Comparison of ENCODE assay signal across 22 mouse cellular contexts in genomic region chr15:3429001-3429400, GRCm38 (mm10).
DNase-seq lines count a peak whose midpoint lies in the region; ATAC-seq and TF ChIP-seq lines count a peak whose summit lies in the region.
"Had no signal": no experiment of that assay in that cellular context is flagged by ENCODE, and none has a peak within 500 bp of the region (broad histone marks: within the 10 kb centered on the region; RNA-seq: fewer than 3 reads in every experiment).

No protein-coding gene starts in this region.

- peaks cover 2% of the 10 kb centered on the region; the same call in 1 of the 2 replicates for H3K79me2 ChIP-seq in liver, adult 2 months (ENCODE audit: control insufficient read depth, insufficient read depth, low read length)

- no peak for TF ChIP-seq POLR2A in liver, adult 2 months (IDR thresholded peaks at IDR 0.05; ENCODE audit: extremely low read depth, insufficient read depth, low read length)

- no peak overlapping the region for H3K4me2 ChIP-seq in forebrain, postnatal 0 days (ENCODE audit: low read depth)
- H3K4me2 ChIP-seq: embryonic facial prominence, embryonic 15.5 days; forebrain, embryonic 15.5 days; hindbrain, embryonic 13.5 days; intestine, embryonic 15.5 days; liver, embryonic 11.5 days had no signal

- WGBS in liver, adult 2 months, result 75% methylated on average over 5 of the region's 5 CpGs
- WGBS in forebrain, postnatal 0 days, result 78% methylated on average over 5 of the region's 5 CpGs

- no peak overlapping the region for H3K4me3 ChIP-seq in liver, adult 2 months (ENCODE audit: insufficient read depth, low read depth, low read length)
- no peak overlapping the region for H3K4me3 ChIP-seq in forebrain, postnatal 0 days (ENCODE audit: low read depth, low read length)
- H3K4me3 ChIP-seq: embryonic facial prominence, embryonic 15.5 days; forebrain, embryonic 15.5 days; heart, adult 2 months; hindbrain, embryonic 13.5 days; intestine, embryonic 15.5 days; layer of hippocampus, adult 2 months; limb, embryonic 10.5 days had no signal

- peak; percentile 42 to 56 for DNase-seq in cerebellum, postnatal 14 days
- peak; percentile 54 for DNase-seq in kidney, adult 9 months
- DNase-seq in kidney, adult 11 months, result no peak
- DNase-seq in liver, adult 2 months (ENCODE audit: extremely low read depth, low read depth, low spot score), result peak; percentile 60
- no peak for DNase-seq in liver
- no peak for DNase-seq in forebrain, postnatal 0 days
- DNase-seq: gastrocnemius, postnatal 25 days; heart, adult 2 months; kidney, postnatal 14 days; liver, postnatal 0 days; thymus, adult 18-20 months; thymus, postnatal 36 days had no signal

- H3K27me3 ChIP-seq in liver, adult 2 months (ENCODE audit: control insufficient read depth, insufficient read depth, low read length), result no peaks in the 10 kb centered on the region
- H3K27me3 ChIP-seq in forebrain, postnatal 0 days (ENCODE audit: insufficient read depth, low read length), result no peaks in the 10 kb centered on the region
- H3K27me3 ChIP-seq: embryonic facial prominence, embryonic 15.5 days; forebrain, embryonic 15.5 days; hindbrain, embryonic 13.5 days; intestine, embryonic 15.5 days had no signal

- no peaks in the 10 kb centered on the region for H3K9me3 ChIP-seq in forebrain, postnatal 0 days (ENCODE audit: low read length)
- H3K9me3 ChIP-seq: embryonic facial prominence, embryonic 15.5 days; forebrain, embryonic 15.5 days; hindbrain, embryonic 13.5 days; intestine, embryonic 15.5 days; limb, embryonic 10.5 days had no signal

- no peak overlapping the region for H3K9ac ChIP-seq in liver, adult 2 months (ENCODE audit: low read depth, low read length)
- H3K9ac ChIP-seq in forebrain, postnatal 0 days, result no peak overlapping the region
- H3K9ac ChIP-seq: embryonic facial prominence, embryonic 15.5 days; forebrain, embryonic 15.5 days; hindbrain, embryonic 13.5 days; intestine, embryonic 15.5 days; liver, postnatal 0 days had no signal

- TF ChIP-seq CTCF in liver, adult 2 months (IDR thresholded peaks at IDR 0.05; ENCODE audit: low read depth, low read length), result no peak
- no peak for TF ChIP-seq CTCF in forebrain, postnatal 0 days (IDR thresholded peaks at IDR 0.05; ENCODE audit: low read depth)

- no peak overlapping the region for H3K27ac ChIP-seq in liver, adult 2 months (replicated peaks; ENCODE audit: insufficient read depth, low read depth, low read length)
- no peak overlapping the region for H3K27ac ChIP-seq in forebrain, postnatal 0 days (ENCODE audit: low read depth, low read length)
- H3K27ac ChIP-seq: embryonic facial prominence, embryonic 15.5 days; forebrain, embryonic 15.5 days; heart, adult 2 months; hindbrain, embryonic 13.5 days; intestine, embryonic 15.5 days; layer of hippocampus, adult 2 months; limb, embryonic 10.5 days; macrophage had no signal

- peaks cover 3% of the 10 kb centered on the region; the same call in 1 of the 2 replicates for H3K4me1 ChIP-seq in liver, adult 2 months (ENCODE audit: control insufficient read depth, insufficient read depth, low read length)
- no peaks in the 10 kb centered on the region for H3K4me1 ChIP-seq in forebrain, postnatal 0 days (ENCODE audit: insufficient read depth)
- H3K4me1 ChIP-seq: embryonic facial prominence, embryonic 15.5 days; forebrain, embryonic 15.5 days; hindbrain, embryonic 13.5 days had no signal

- ATAC-seq in cerebellum, adult (ENCODE audit: insufficient number of reproducible peaks, low FRiP score, low TSS enrichment), result no peak
- ATAC-seq in forebrain, postnatal 0 days, result no peak
- ATAC-seq: forebrain, embryonic 15.5 days; intestine, embryonic 15.5 days; liver, postnatal 0 days; lung, postnatal 0 days had no signal

- H3K36me3 ChIP-seq in liver, adult 2 months (ENCODE audit: control insufficient read depth, insufficient read depth, low read length), result peaks cover 31% of the 10 kb centered on the region
- H3K36me3 ChIP-seq in forebrain, postnatal 0 days (ENCODE audit: insufficient read depth), result no peaks in the 10 kb centered on the region
- H3K36me3 ChIP-seq: embryonic facial prominence, embryonic 15.5 days; forebrain, embryonic 15.5 days; hindbrain, embryonic 13.5 days; intestine, embryonic 15.5 days; limb, embryonic 10.5 days had no signal

Comparison
In these comparisons a context has a peak if more than half of its experiments do, and no peak if none do; other contexts are left out.
1. DNase-seq: peak in cerebellum, postnatal 14 days (2 of 2), kidney, adult 9 months (single experiment) and liver, adult 2 months (single experiment); none in kidney, adult 11 months (single experiment), liver (single experiment) and forebrain, postnatal 0 days (single experiment).